Mouse (Mus musculus): ENCODE results near the gene Olfr896-ps1. TPM values are rescaled to one million over a fixed set of nuclear protein-coding genes. Genes with fewer than 3 reads are reported as not detected.

Olfr896-ps1 gene
- total RNA-seq (2022) = not detected

GRCm38 (mm10) chr9:38290807-38291206, at the start of gene Olfr896-ps1:
TSS of gene Olfr896-ps1 (plus strand) at chr9:38291107.
- DNase-seq (ENCODE audit: low spot score in 2 of 2) = no peak

GRCm38 (mm10) chr9:38252474-38252873, 38.4 kb upstream of the Olfr896-ps1 start, which contains the start of gene Olfr143:
TSS of gene Olfr143 (plus strand) at chr9:38252774.
- DNase-seq (ENCODE audit: low spot score in 2 of 2) = no peak

DNA sequence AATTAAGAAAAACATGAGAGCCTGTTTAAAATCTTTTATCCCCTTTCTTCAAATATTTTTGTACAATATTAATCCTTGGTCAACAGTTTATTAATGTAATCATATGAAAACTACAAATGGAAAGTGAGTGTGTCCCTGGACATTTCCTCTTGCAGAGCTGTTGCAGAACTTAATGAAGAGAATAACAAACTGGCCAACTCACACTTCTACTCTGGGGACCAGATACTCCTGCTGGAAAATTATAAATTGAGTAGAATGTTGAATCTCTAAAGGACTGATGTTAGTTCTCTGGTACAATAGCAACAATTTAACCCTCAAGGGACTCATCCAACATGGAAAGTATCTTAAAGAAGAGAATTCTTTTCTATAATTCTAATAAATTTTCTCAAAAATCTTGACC, 23.4 kb upstream of the Olfr896-ps1 start, which contains the start of gene Olfr895:
TSS of gene Olfr895 (plus strand) at position 301 of the 400 bp plus-strand sequence.
- DNase-seq (ENCODE audit: low spot score in 2 of 2) = no peak

DNA sequence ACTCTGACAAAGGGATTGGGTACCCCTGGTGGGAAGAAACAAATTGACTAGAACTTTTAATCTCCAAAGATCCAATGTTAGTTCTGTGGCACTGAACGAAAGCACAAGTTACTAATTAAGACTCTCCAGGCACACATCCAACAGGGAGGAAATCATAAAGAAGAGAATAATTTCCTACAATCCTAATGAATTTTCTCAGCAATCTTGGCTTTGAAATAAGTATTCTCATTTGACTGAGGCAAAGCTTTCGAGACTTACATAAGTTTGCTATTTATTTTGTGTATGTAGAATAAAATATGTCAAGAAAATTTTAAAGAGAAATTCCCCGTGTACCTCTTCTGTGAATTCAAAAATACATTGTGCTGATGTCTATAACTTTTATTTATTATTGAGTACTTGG, 37.9 kb downstream of the Olfr896-ps1 start, which contains the start of gene Olfr25:
TSS of gene Olfr25 (plus strand) at position 301 of the 400 bp plus-strand sequence.
- no peak for DNase-seq (ENCODE audit: low spot score in 2 of 2)

Other genes with a start within 250 kb of the Olfr896-ps1 start
- not detected for gene Olfr884, start 244.6 kb upstream of the Olfr896-ps1 start, total RNA-seq (2022)
- gene Olfr885, start 229.8 kb upstream of the Olfr896-ps1 start, total RNA-seq (2022) = not detected
- gene Olfr887, start 207.0 kb upstream of the Olfr896-ps1 start, total RNA-seq (2022) = not detected
- gene Olfr888, start 183.0 kb upstream of the Olfr896-ps1 start, total RNA-seq (2022) = not detected
- gene Olfr889, start 175.9 kb upstream of the Olfr896-ps1 start, total RNA-seq (2022) = not detected
- not detected for gene Olfr890, start 148.6 kb upstream of the Olfr896-ps1 start, total RNA-seq (2022)
- gene Olfr891, start 110.3 kb upstream of the Olfr896-ps1 start, total RNA-seq (2022) = not detected
- gene Olfr893, start 82.7 kb upstream of the Olfr896-ps1 start, total RNA-seq (2022) = not detected
- not detected for gene Olfr894, start 73.1 kb upstream of the Olfr896-ps1 start, total RNA-seq (2022)
- gene Olfr143, start 38.3 kb upstream of the Olfr896-ps1 start, total RNA-seq (2022) = not detected
- gene Olfr895, start 23.3 kb upstream of the Olfr896-ps1 start, total RNA-seq (2022) = not detected
- not detected for gene Olfr25, start 38.0 kb downstream of the Olfr896-ps1 start, total RNA-seq (2022)
- not detected for gene Olfr898, start 57.3 kb downstream of the Olfr896-ps1 start, total RNA-seq (2022)
- gene Olfr250, start 75.8 kb downstream of the Olfr896-ps1 start, total RNA-seq (2022) = not detected
- not detected for gene Olfr251, start 86.0 kb downstream of the Olfr896-ps1 start, total RNA-seq (2022)
- gene Olfr147, start 110.6 kb downstream of the Olfr896-ps1 start, total RNA-seq (2022) = not detected
- gene Olfr901, start 138.3 kb downstream of the Olfr896-ps1 start, total RNA-seq (2022) = not detected
- not detected for gene Olfr902, start 156.5 kb downstream of the Olfr896-ps1 start, total RNA-seq (2022)
- not detected for gene Olfr904, start 172.0 kb downstream of the Olfr896-ps1 start, total RNA-seq (2022)
- not detected for gene Olfr905, start 180.0 kb downstream of the Olfr896-ps1 start, total RNA-seq (2022)
- not detected for gene Olfr906, start 196.0 kb downstream of the Olfr896-ps1 start, total RNA-seq (2022)
- gene Olfr907, start 204.7 kb downstream of the Olfr896-ps1 start, total RNA-seq (2022) = not detected
- not detected for gene Olfr911-ps1, start 230.5 kb downstream of the Olfr896-ps1 start, total RNA-seq (2022)
- gene Olfr910, start 246.7 kb downstream of the Olfr896-ps1 start, total RNA-seq (2022) = not detected

Measured in layer of hippocampus, adult 8-10 months (tissue).